Comparison of ENCODE assay signal across 8 mouse cellular contexts in genomic region chr1:191292348-191292747, GRCm38 (mm10). TPM values are rescaled to one million over a fixed set of nuclear protein-coding genes. Genes with fewer than 3 reads are reported as not detected.
DNase-seq lines count a peak whose midpoint lies in the region; ATAC-seq and TF ChIP-seq lines count a peak whose summit lies in the region.

No protein-coding gene starts in this region.

- no peaks in the 10 kb centered on the region for H3K27me3 ChIP-seq in limb, embryonic 14.5 days (ENCODE audit: control insufficient read depth, insufficient read depth, low read length)
- H3K27me3 ChIP-seq in liver, embryonic 11.5 days (replicated peaks; ENCODE audit: control insufficient read depth, insufficient read depth, low read length) = no peaks in the 10 kb centered on the region

- H3K27ac ChIP-seq in limb, embryonic 14.5 days (replicated peaks; ENCODE audit: low read depth, low read length) = no peak overlapping the region
- no peak overlapping the region for H3K27ac ChIP-seq in liver, embryonic 11.5 days (ENCODE audit: low read depth, low read length)

- H3K4me1 ChIP-seq in limb, embryonic 14.5 days (ENCODE audit: control insufficient read depth, insufficient read depth, low read length) = no peaks in the 10 kb centered on the region
- H3K4me1 ChIP-seq in liver, embryonic 11.5 days (replicated peaks; ENCODE audit: control insufficient read depth, insufficient read depth, low read length) = no peaks in the 10 kb centered on the region

- H3K36me3 ChIP-seq in limb, embryonic 14.5 days (ENCODE audit: control insufficient read depth, insufficient read depth, low read length) = no peaks in the 10 kb centered on the region
- H3K36me3 ChIP-seq in liver, embryonic 11.5 days (ENCODE audit: control insufficient read depth, insufficient read depth, low read length) = no peaks in the 10 kb centered on the region

- no peak for TF ChIP-seq POLR2A in limb, embryonic 14.5 days (IDR thresholded peaks at IDR 0.05; ENCODE audit: borderline replicate concordance, extremely low read depth, insufficient read depth, insufficient read length)

- H3K4me3 ChIP-seq in limb, embryonic 14.5 days (replicated peaks; ENCODE audit: low read length) = no peak overlapping the region
- H3K4me3 ChIP-seq in liver, embryonic 11.5 days (ENCODE audit: low read depth, low read length) = no peak overlapping the region

- H3K9ac ChIP-seq in limb, embryonic 14.5 days (ENCODE audit: low read depth, low read length, severe bottlenecking) = no peak overlapping the region
- no peak overlapping the region for H3K9ac ChIP-seq in liver, embryonic 11.5 days (ENCODE audit: low read depth, low read length)

- ATAC-seq in limb, embryonic 14.5 days (ENCODE audit: low FRiP score, low read depth) = no peak
- no peak for ATAC-seq in megakaryocyte-erythroid progenitor cell, adult 5-6 weeks (replicated peaks; ENCODE audit: low FRiP score, low TSS enrichment, poor library complexity, severe bottlenecking)
- no peak for ATAC-seq in liver, embryonic 11.5 days (replicated peaks; ENCODE audit: low FRiP score)
- no peak for ATAC-seq in erythroid progenitor cell, adult 5-6 weeks (replicated peaks; ENCODE audit: low FRiP score, poor library complexity, severe bottlenecking)

- no peak overlapping the region for H3K4me2 ChIP-seq in limb, embryonic 14.5 days (replicated peaks; ENCODE audit: low read depth, low read length, severe bottlenecking)
- H3K4me2 ChIP-seq in liver, embryonic 11.5 days = no peak overlapping the region

- 60% methylated on average over 5 of the region's 5 CpGs for WGBS in limb, embryonic 14.5 days
- 64% methylated on average over 5 of the region's 5 CpGs for WGBS in liver, embryonic 11.5 days

- intact Hi-C loops in heart, postnatal 25 days (cut with DNase I) = no loop called here

- DNase-seq in 3134 (ENCODE audit: extremely low read depth, insufficient read length, low spot score) (peak; percentile 88), 416B (ENCODE audit: low read depth) (peak; percentile 79)
- peak; percentile 59 for DNase-seq in cerebellum, adult 8-10 months
- peak; percentile 59 for DNase-seq in heart, postnatal 25 days (ENCODE audit: low spot score)
- peak; percentile 55 for DNase-seq in limb, embryonic 14.5 days (ENCODE audit: low spot score)
- DNase-seq in liver, embryonic 11.5 days (ENCODE audit: low spot score) = no peak

- no peaks in the 10 kb centered on the region for H3K9me3 ChIP-seq in limb, embryonic 14.5 days (ENCODE audit: control insufficient read depth, low read length)
- H3K9me3 ChIP-seq in liver, embryonic 11.5 days (ENCODE audit: control insufficient read depth, low read length) = no peaks in the 10 kb centered on the region

RNA-seq across cellular contexts. Expression of gene Nenf, which starts 25.6 kb away (rescaled TPM):
- 100 to 1,000 TPM in 1 of 2 experiments, 10 to 100 TPM in 1; 98.8 to 102 TPM for total RNA-seq in heart, postnatal 25 days (2021)
- 144 and 150 TPM in 2 replicates for polyA plus RNA-seq in limb, embryonic 14.5 days (2012; rRNA removed)
- polyA plus RNA-seq in limb, embryonic 14.5 days (2014; fragmentation: Nextera tagmentation; extraction: Ambion mirVana) = 149 and 152 TPM in 2 replicates
- 62.2 and 87.6 TPM in 2 replicates for total RNA-seq in megakaryocyte-erythroid progenitor cell, adult 5-6 weeks (2014; fragmentation: Nextera tagmentation)
- total RNA-seq in megakaryocyte-erythroid progenitor cell, adult 5-6 weeks (2017) = 20.3 and 35.5 TPM in 2 replicates
- polyA plus RNA-seq in liver, embryonic 11.5 days (2014; fragmentation: Nextera tagmentation; extraction: Ambion mirVana) = 53.6 and 56.4 TPM in 2 replicates
- 26.4 and 47.6 TPM in 2 replicates for total RNA-seq in erythroid progenitor cell, adult 5-6 weeks (2015; ENCODE audit: low replicate concordance)
- 21.2 and 34.5 TPM in 2 replicates for total RNA-seq in erythroid progenitor cell, adult 5-6 weeks (2017; ENCODE audit: low replicate concordance)

RNA-seq across cellular contexts. Expression of gene Tmem206, which starts 33.4 kb away (rescaled TPM):
- 1 to 10 TPM; 3.5 to 4.1 TPM for total RNA-seq in heart, postnatal 25 days (2021)
- polyA plus RNA-seq in limb, embryonic 14.5 days (2012; rRNA removed) = 14.5 and 15.1 TPM in 2 replicates
- 16.7 and 21.3 TPM in 2 replicates for polyA plus RNA-seq in limb, embryonic 14.5 days (2014; fragmentation: Nextera tagmentation; extraction: Ambion mirVana)
- 13.5 TPM in 2 replicates for total RNA-seq in megakaryocyte-erythroid progenitor cell, adult 5-6 weeks (2014; fragmentation: Nextera tagmentation)
- total RNA-seq in megakaryocyte-erythroid progenitor cell, adult 5-6 weeks (2017) = 9.8 and 15.5 TPM in 2 replicates
- 15.4 and 18.8 TPM in 2 replicates for polyA plus RNA-seq in liver, embryonic 11.5 days (2014; fragmentation: Nextera tagmentation; extraction: Ambion mirVana)
- total RNA-seq in erythroid progenitor cell, adult 5-6 weeks (2015; ENCODE audit: low replicate concordance) = 20.5 and 34.4 TPM in 2 replicates
- total RNA-seq in erythroid progenitor cell, adult 5-6 weeks (2017; ENCODE audit: low replicate concordance) = 15.7 and 22.9 TPM in 2 replicates
